Mouse (Mus musculus) thymus, postnatal 36 days (tissue): ENCODE results near the gene Rbfox3.

Source experiments
- DNase-seq, 2 experiments: peaks; one replicate each; pipeline ENCODE4 v3.0.0; 2022; ENCODE audit warnings: mixed read lengths in 2 of 2

The Rbfox3 gene

DNA sequence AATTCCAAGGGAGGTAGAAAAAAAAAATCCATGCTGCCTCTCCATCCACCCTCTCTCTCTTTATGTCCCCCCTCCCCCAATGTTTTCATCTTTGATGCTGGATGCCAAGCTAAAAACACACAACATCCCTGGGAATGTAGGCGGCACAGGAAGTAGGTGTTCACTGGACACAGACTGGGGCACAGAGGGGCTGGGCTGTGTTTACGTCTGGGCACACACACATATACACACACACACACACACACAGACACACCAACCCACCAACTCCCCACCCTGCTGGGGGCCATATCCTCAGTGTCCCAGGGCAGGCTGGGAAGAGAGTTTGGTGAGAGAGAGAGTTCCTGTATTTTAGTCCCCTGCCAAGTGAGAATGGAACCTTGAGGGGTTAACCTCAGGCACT, 417.9 kb downstream of the Rbfox3 start:
- DNase-seq: no peak

DNA sequence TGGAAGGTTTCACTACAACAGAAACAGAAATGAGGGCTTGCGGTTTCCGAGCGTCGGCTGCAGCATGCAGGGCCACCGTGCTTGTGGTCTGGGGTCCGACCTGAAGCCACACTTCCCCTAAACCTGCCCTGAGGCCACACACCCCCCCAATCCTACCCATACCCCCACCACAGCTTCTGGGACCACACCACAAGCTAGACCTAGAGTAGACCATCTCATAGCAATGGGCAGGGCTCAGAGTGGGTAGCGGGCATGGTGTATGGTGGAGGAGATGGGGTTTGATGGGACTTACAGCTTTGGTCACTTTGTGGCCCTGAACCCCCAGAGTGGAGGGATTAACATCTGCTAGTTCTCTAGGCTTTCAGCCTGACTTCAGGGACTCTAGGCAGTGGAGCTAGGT, 420.2 kb downstream of the Rbfox3 start:
- DNase-seq: no peak

DNA sequence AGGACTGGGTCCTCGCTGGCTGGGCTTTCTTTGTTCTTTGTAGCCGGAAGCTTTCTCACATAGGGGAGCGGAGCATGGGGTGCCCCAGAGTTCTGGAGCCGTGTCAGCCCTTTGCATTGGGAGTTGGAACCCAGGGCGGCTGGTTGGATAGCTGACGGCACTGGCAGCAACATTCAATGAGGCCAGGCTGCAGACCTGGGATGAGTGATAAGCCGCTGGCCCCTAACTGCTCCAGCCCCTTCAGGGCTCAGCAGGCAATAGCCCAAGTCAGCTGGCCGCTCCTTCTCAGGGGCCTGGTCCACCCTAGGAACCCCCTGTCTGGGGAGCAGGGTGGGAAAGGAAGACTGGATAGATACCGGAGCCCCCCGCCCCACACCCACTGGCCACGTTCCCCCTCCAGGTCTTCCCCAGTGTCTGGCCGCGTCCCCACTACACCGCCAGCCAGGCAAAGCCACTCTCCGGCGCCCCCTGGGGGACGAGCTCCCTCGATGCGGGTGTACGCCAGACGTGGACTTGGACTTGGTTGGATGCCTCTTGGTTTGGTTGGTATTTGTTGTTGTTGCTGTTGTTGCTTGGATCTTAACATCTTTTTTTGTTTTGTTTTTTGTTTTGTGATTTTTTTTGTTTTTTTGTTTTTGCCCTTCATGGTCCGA, 420.7 kb downstream of the Rbfox3 start:
- peak; percentile 82 to 87 for DNase-seq

DNA sequence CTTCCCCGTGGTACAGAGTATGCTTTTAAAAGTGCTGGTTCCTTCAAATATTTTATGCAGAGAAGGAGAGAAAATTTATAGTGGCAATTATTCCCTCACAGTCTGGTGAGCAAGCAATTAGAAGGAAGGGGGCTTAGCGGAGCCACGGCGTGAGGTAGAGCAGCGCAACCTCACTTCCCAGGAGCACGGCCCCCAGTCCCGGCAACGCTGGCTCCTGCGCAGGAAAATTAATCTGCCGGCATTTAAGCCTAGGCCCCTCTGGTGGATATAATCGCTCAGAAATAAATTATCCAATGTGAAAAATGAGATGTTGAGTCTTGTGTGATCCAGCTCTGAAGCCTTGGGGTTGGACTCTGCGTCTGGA, 422.5 kb downstream of the Rbfox3 start:
- DNase-seq: no peak

DNA sequence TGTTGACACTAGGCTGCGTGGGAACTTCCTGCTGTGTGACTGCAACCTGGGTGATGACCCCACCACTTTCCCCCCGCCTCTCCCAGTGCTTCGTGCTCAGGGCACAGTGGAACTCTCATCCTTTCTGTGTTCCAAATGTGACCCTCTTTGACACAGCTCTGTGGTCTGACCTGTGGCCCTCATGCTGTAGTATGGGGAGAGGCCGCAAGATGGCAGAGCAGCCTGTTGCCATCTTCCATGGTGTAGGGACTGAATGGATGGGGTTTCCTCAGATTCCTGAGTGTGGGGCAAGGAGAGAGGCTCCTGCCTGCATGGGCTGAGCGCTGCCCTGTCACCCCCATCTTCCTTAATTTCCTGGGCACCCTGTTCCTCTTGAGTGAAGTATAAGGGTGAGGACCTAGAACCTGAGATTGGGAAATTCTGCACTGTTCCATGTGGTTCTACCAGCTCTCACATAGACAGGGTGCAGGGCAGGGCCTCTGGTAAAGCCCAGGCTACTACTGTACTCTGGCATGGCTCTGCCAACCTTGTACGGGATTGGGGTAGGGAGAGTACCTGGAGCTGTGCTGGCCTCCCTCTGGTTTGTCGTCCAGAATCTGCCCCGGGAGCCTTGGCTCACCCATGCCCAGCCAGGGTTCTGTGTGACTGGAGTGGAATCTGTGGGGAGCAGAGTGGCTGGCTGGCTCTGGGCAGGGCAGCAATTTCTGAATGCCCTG, 423.0 kb downstream of the Rbfox3 start:
- no peak for DNase-seq

DNA sequence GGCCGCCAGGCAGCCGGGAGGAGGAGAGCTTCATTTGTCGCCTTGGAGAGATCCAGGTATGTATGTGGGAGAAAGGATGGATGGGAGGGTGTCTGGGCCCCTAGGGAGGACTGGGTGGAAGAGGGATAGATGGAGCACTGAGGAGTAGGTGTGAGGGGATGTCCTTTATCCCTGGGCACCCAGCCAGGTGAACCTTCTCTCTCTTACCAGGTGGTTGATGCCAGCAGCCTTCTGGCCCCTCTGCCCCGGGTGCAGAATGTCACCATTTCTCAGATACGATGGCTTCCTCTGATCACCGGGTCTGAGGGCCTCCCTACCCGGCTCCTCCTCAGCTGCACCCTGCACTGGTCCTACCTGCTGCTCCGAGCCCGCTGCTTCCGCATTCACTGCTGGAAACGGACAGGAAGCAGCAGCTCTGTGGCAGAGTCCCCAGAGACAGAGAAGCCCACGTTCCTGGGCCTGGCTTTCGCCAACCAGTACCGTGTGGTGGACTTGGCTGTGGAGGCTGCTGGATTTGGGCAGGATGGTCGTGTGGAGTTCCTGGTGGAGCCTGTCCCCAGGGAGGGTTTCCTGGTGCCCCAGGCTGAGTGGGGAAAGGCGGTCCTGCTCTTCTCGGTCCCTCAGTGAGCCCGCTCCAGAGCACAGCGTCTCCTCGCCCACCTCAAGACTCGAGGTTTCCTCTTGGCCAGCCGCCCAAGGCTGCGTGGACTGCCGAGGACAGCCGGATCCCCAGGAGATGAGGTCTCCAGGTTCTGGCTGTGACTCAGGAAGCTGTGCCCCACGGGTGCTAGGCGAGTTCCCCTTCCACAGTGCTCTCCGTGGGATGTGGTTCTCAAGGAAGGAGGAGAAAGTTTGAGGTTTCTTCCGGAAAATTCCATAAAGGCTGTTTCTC, 424.3 kb downstream of the Rbfox3 start:
- DNase-seq: no peak

DNA sequence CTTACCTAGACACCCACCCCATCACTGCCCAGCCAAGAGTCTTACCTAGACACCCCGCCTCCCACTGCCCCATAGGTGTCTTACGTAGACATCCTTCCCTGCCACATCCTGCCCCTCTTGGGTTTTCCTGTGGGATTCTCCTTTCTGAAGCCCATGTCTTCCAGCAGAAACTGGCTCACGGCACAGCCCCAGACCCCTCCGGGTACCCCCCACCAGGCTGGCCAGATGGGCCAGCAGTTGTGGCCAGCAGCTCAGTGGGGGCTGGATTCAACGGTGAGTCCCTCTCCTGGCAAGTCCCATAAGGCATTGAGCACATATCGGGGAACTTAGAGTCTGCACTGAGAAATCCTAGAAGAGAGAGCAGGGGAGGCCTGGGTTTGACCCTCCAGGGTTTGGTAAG, 425.1 kb downstream of the Rbfox3 start:
- DNase-seq: no peak

DNA sequence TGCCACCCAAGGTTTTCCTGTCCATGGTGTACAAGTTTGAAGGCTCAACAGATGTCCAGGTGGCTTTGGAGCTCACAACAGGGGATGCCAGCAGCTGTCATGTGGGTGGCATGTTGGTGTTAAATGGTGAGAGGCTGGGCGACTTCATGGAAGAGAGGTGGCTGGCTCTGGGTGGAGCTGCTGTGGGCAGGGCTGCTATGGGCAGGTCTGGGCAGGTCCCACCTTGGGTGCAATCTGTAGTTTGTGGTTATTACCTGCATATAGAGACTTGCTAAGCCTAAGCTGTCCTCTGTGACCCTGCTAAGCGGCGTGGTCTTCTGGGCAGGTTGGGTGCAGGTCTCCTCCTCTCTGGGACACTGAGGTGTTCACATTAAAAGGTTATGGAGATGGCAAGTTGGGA, 425.6 kb downstream of the Rbfox3 start:
- no peak for DNase-seq

DNA sequence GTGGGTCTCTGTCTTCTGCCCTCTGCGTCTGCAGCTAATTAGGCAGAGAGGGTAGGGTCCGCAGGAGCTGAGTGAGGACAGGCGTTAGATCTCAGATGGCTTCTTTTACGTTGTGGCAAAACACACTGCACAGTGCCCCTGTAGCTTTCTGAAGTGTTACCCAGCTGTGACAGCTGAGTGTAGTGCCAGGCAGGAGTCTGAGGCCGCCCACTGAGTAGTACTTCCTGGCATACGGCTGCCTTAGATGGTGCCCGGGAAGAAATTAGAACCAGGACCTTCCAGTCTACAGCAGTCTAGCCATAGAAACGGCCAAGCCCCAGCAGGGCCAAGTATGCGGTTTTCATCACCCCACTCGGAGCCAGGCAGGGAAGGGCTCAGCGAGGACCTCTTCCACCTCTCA, 426.1 kb downstream of the Rbfox3 start:
- DNase-seq: no peak

DNA sequence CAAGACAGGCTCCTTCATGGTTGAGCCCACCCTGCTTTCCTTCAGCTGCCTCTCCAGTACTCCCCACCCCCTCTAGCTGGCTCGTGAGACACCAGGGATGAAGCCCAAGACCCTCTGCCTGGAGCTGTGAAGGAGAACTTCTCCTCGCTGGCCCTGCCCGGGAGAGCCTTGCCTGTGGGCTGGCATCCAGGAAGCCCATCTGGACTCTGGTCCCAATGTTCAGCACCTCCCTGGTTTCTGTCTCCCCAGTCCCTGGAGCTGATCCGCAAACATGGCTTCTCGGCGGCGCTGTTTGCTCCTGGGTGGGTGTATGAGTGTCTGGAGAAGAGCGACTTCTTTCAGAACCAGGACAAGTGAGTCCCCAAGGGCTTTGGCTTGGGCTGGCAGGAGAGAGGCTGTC, 427.2 kb downstream of the Rbfox3 start:
- DNase-seq: no peak

DNA sequence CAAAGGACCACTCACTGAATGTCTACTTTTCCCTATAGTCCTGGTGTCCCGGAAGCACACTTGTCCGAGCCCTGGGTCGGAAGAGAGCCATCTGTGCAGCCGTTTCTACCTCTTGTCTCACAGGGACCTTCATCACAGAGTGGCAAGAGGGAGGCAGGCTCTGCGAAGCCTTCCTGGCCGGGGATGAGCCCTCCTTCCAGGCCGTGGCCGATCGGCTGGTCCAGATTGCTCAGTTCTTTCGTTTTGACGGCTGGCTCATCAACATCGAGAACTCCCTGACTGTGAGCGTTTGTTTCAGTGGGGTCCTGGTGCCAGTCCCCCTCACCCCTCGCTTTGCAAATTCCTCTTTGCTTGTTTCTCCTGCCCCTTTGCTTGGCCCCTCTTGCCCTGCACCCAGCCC, 429.6 kb downstream of the Rbfox3 start:
- no peak for DNase-seq

DNA sequence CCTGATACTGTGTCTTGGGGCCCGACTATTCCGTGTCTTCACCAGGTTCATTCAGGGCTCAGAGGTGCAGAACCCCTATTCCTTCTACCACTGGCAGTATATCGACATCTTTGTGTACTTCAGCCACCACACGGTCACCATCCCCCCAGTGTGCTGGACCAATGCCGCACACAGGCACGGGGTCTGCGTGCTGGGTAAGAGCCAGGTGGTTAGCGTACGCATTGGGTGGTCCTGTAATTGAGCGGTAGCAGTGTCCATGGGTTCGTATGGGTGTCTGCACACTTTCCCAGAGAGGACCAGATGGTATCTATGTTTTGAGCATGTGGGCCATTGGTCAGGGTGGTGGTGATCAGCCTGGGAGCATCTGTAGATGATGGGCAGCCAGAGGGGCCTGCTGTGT, 430.2 kb downstream of the Rbfox3 start:
- DNase-seq: no peak

DNA sequence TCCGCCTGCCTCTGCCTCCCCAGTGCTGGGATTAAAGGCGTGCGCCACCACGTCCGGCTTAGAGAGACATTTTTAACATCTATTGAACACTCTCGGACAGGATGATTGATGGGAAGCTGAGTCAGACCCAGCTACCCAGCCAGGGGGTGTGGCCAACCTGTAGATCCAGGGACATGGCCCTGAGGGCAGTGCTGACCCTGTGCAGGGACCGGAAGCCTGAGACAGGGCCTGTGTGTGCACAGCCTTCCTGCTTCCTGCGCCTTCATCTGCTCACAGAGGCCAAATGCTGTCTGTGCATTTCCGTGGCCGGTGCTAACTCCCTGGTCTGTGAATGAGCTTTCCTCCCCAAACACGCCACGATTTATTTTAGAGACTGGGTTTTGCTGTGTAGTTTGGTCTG, 431.6 kb downstream of the Rbfox3 start:
- no peak for DNase-seq

DNA sequence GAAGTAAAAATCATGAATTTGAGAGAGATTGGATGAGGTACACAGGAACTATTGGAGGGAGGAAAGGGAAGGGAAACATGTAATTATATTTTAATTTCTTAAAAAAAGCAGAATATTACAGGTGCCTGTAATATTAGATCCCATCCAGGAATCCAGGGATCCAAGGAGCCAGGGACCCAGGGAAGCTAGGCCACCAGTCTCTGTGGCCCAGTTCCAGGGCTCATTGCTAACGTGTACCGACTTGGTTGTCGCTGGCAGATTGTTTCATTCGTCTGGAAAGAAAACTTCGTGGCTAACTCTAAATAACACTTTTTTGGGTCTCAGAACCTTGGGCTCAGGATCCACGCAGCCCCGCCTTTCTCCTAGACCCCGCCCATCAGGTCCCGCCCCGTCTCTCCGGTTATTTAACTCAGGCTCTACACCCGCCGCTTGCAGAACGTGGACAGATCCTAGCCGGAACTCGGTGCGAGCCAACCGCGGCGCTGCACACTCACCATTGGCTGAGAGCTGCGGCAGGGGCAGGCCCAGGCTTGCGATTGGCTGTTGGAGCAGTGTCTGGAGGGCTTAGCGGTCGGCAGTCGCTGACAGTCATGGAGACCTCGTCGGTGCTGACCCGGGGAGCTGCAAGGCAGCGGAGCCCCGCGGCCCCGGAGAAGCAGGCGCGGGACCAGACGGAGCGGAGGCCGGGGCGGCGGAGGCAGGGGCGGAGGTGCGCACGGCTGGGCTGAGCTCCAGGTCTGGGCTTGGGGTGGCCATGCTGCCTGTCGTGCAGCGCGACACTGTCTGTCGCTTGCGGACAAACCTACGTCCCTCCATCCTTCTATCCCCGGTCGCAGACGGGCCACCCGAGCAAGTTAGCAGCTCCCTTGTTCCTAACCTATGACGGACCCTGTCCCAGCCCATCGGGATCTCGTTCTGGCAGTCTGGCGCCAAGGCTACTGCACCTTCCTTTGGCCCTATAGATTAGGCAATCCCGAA, 434.7 kb downstream of the Rbfox3 start, which contains the start of gene Engase:
TSS of gene Engase (plus strand) at position 434 of the 978 bp plus-strand sequence.
- peak; percentile 94 to 97 for DNase-seq

DNA sequence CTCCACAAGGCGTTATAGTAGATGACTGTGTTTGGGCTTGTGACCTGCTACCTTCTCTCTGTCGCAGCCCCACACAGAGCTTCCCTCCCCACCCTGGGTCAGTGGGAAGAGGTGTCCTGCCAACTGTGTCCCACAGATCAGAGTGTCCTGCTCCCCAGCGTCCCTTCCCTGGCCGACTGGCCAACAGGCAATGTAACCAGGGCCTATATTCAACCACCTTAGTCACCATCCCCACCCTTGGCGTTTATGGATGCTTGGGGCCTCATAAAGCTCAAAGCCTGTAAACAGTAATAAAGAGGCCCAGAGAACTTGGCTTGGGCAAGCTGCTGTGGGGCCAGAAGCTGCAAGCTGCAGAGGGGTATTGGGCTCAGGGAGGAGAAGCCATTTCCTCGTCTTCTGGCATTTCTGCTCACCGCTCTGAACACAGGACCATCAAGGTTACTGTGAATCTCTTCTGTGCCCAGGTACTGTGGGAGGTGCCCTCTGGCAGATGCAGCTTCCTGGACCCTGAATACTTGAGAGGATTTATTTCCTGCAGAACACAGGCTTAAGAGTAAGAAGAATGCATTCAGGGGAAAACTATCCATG, 435.8 kb downstream of the Rbfox3 start:
- no peak for DNase-seq

DNA sequence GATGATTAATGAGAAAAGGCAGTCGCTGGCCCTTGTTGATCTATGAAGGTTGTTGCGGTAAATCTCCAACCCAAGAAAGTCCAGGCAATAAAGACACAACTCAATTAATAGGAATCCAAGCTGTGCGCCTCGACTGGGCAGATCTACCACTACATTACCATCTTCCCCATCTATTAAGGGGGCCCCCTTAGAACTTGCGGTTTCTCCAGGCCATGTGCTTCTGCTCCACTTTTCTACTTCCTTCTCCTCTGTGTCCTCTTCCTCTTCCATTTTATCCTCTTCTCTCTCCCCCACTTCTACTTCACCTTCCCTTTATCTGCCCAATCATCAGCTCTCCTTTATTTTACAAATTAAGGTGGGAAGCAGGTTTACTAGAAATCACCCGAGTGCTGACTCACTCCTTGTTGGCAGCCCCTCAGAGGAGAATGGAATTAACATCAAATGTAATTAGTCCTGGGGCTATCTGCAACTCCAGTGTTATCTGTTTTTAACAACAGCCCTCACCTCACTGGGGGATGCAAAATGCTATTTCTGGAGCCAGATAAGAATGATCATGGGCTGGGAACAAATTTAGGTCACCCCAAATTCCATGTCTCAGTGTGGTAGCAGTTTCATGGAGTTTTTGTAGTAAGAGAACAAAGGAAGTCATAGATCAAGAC, 437.4 kb downstream of the Rbfox3 start:
- DNase-seq: no peak

DNA sequence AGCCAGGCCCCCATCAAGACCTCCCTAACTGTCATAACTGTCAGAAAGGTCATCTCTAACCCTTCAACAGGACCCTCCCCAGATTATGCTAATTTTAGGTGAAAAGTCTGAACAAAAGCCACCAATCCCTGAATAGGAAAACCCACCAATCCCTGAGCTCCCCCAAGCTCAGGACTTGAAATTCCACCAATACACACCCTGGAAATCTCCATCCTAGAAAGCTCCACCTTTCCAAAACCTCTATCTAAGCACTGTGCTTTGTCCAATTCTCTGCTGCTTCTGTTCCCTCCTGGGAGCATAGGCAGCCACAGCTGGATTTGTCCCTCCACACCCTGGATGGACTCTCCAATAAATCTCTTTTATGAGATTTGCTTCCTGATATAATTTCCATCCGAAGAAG, 438.2 kb downstream of the Rbfox3 start:
- no peak for DNase-seq

DNA sequence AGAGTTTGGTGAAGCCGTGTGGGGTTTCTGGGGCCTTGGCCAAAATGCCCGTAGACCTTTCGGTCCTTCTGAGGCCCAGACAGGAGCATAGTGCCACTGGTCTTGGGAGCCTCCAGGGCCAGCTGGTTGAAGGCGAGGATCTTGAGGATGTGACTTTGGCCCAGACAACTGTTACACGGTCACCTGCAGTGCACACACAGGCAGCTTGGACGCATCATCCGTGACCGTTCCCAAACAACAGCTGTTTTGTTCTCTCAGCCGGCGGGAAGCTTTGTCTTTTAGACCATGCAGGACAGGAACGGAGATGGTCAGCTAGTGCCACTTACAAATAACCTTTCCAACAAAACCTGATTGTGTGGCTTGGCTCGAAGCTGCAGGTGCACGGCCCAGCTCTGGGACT, 439.7 kb downstream of the Rbfox3 start:
- peak; percentile 44 to 47 for DNase-seq

DNA sequence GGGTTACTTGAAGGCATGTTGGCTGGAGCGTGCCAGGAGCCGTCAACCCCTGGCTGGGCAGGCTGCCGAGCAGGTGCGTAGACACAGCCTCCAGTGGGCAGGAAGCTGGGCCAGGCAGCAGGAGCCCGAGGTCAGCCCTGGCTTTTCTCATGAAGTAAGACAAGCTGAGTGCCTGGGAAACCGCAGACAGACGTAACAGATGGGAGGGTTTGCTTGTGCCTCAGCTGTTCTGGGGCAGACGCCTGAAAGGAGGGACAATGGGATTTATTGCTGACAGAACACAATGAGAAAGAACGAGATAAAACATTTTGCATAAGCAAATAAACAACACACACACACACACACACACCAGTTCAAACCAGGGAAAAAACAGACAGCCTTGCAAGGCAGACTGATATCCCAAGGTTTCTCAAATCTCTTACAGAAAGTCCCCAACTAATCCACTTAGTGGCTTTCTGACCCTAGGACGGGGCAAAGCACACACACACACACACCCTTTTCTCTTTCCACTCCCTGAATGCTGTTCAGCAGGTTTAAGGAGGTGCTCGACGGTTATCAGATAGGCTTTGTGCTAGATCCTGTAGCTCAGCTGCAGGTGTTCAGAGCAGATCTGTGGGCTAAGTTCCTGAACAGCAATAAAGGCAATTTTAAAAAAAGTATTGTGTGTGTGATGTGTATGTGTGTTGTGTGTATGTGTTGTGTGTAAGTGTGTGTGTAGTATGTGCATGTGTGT, 441.0 kb downstream of the Rbfox3 start:
- peak; percentile 73 to 86 for DNase-seq

DNA sequence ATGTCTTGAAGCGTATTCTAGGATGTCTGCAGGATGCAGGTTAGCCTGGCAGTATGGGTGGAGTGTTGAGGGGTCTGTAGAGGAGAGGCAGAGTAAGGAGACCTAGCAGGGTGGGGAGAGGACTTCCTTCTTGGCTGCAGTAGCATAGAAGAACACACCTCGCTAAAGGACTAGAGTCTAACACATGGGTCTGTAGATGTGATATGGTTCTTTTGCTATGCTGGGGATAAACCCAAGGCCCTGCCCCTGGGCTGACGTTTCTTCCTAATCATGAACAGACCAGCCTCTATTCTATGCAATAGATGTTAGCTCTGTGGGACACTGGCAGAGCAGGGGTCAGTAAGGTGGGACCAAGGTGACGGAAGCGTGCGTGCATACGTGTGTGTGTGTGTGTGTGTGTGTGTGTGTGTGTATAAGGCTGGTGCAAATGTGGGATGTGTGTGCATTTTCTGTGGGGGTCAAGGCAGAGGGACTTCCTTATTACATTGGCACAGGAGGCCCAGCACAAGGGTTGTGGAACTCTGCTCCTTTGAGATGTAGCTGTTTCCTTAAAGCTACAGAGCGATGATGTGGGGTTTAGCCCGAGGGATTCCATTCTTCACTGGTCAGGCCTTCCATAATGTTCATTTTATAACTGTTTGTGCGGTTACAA, 441.8 kb downstream of the Rbfox3 start:
- DNase-seq: no peak
